In genomic region chr6:112382990-112383685, GRCm38 (mm10) we compare ENCODE assay signal across 12 mouse cellular contexts. TPM values are rescaled to one million over a fixed set of nuclear protein-coding genes. Genes with fewer than 3 reads are reported as not detected.
DNase-seq lines count a peak whose midpoint lies in the region; ATAC-seq and TF ChIP-seq lines count a peak whose summit lies in the region.
"Had no signal": no experiment of that assay in that cellular context is flagged by ENCODE, and none has a peak within 500 bp of the region (broad histone marks: within the 10 kb centered on the region; RNA-seq: fewer than 3 reads in every experiment).

No protein-coding gene starts in this region.

- DNase-seq in lung, embryonic 14.5 days = peak; percentile 51
- DNase-seq in lung, postnatal 4 days = no peak
- DNase-seq in midbrain, embryonic 14.5 days = peak; percentile 9
- DNase-seq in layer of hippocampus, adult 18-20 months (ENCODE audit: low spot score in 2 of 2) = no peak
- DNase-seq in right cerebral cortex, adult 2 months (ENCODE audit: low spot score in 2 of 2) = no peak
- DNase-seq: heart, postnatal 36 days; kidney, adult 9 months; liver, postnatal 0 days; thymus, postnatal 4 days had no signal

- H3K27me3 ChIP-seq in lung, embryonic 14.5 days (ENCODE audit: insufficient read depth, low read length) = no peaks in the 10 kb centered on the region
- no peaks in the 10 kb centered on the region for H3K27me3 ChIP-seq in embryonic facial prominence, embryonic 13.5 days
- no peaks in the 10 kb centered on the region for H3K27me3 ChIP-seq in forebrain, embryonic 15.5 days
- no peaks in the 10 kb centered on the region for H3K27me3 ChIP-seq in midbrain, embryonic 14.5 days (ENCODE audit: control insufficient read depth, insufficient read depth, low read length)

- no peaks in the 10 kb centered on the region for H3K36me3 ChIP-seq in lung, embryonic 14.5 days (ENCODE audit: insufficient read depth)
- no peaks in the 10 kb centered on the region for H3K36me3 ChIP-seq in embryonic facial prominence, embryonic 13.5 days
- no peaks in the 10 kb centered on the region for H3K36me3 ChIP-seq in forebrain, embryonic 15.5 days
- H3K36me3 ChIP-seq in midbrain, embryonic 14.5 days (ENCODE audit: control insufficient read depth, insufficient read depth, low read length) = no peaks in the 10 kb centered on the region

- peaks cover 5% of the 10 kb centered on the region; the same call in 1 of the 2 replicates for H3K4me1 ChIP-seq in lung, embryonic 14.5 days (ENCODE audit: insufficient read depth)
- H3K4me1 ChIP-seq in embryonic facial prominence, embryonic 13.5 days = peaks cover 8% of the 10 kb centered on the region; the same call in 1 of the 2 replicates
- no peaks in the 10 kb centered on the region for H3K4me1 ChIP-seq in forebrain, embryonic 15.5 days
- no peaks in the 10 kb centered on the region for H3K4me1 ChIP-seq in midbrain, embryonic 14.5 days (ENCODE audit: control insufficient read depth, insufficient read depth, low read length)

- no peak for TF ChIP-seq CTCF in lung, embryonic 14.5 days (IDR thresholded peaks at IDR 0.05; ENCODE audit: low read depth)

- no peaks in the 10 kb centered on the region for H3K9me3 ChIP-seq in lung, embryonic 14.5 days (ENCODE audit: low read depth, low read length)
- no peaks in the 10 kb centered on the region for H3K9me3 ChIP-seq in embryonic facial prominence, embryonic 13.5 days
- H3K9me3 ChIP-seq in forebrain, embryonic 15.5 days = no peaks in the 10 kb centered on the region
- no peaks in the 10 kb centered on the region for H3K9me3 ChIP-seq in midbrain, embryonic 14.5 days (ENCODE audit: control insufficient read depth, low read length)

- no peak overlapping the region for H3K4me3 ChIP-seq in lung, embryonic 14.5 days (ENCODE audit: low read depth, low read length)
- H3K4me3 ChIP-seq in embryonic facial prominence, embryonic 13.5 days = no peak overlapping the region
- no peak overlapping the region for H3K4me3 ChIP-seq in forebrain, embryonic 15.5 days
- no peak overlapping the region for H3K4me3 ChIP-seq in midbrain, embryonic 14.5 days (replicated peaks; ENCODE audit: low read depth, low read length)

- peak; percentile 79 for ATAC-seq in lung, embryonic 14.5 days (ENCODE audit: insufficient read depth)
- ATAC-seq in embryonic facial prominence, embryonic 13.5 days (ENCODE audit: insufficient number of reproducible peaks, insufficient read depth, low FRiP score, low TSS enrichment, low read depth) = peak; percentile 48; the same call in 1 of the 2 replicates
- peak; percentile 65 for ATAC-seq in forebrain, embryonic 15.5 days (replicated peaks)
- peak; percentile 51; the same call in 1 of the 2 replicates for ATAC-seq in midbrain, embryonic 14.5 days (ENCODE audit: low FRiP score, low TSS enrichment)
- ATAC-seq: liver, postnatal 0 days had no signal

- H3K4me2 ChIP-seq in lung, embryonic 14.5 days = no peak overlapping the region
- H3K4me2 ChIP-seq in embryonic facial prominence, embryonic 13.5 days = no peak overlapping the region
- no peak overlapping the region for H3K4me2 ChIP-seq in forebrain, embryonic 15.5 days (replicated peaks)
- no peak overlapping the region for H3K4me2 ChIP-seq in midbrain, embryonic 14.5 days (ENCODE audit: low read length)

- 53% methylated on average over 8 of the region's 8 CpGs for WGBS in lung, embryonic 14.5 days
- 80% methylated on average over 8 of the region's 8 CpGs for WGBS in embryonic facial prominence, embryonic 13.5 days
- WGBS in forebrain, embryonic 15.5 days = 69% methylated on average over 8 of the region's 8 CpGs
- WGBS in midbrain, embryonic 14.5 days = 70% methylated on average over 8 of the region's 8 CpGs

- no peak overlapping the region for H3K9ac ChIP-seq in lung, embryonic 14.5 days
- no peak overlapping the region for H3K9ac ChIP-seq in embryonic facial prominence, embryonic 13.5 days
- H3K9ac ChIP-seq in forebrain, embryonic 15.5 days (replicated peaks) = no peak overlapping the region
- no peak overlapping the region for H3K9ac ChIP-seq in midbrain, embryonic 14.5 days (replicated peaks; ENCODE audit: low read length)
- H3K9ac ChIP-seq: liver, postnatal 0 days had no signal

- no peak overlapping the region for H3K27ac ChIP-seq in lung, embryonic 14.5 days (ENCODE audit: low read depth)
- H3K27ac ChIP-seq in embryonic facial prominence, embryonic 13.5 days = no peak overlapping the region
- H3K27ac ChIP-seq in forebrain, embryonic 15.5 days (replicated peaks) = no peak overlapping the region
- no peak overlapping the region for H3K27ac ChIP-seq in midbrain, embryonic 14.5 days (replicated peaks; ENCODE audit: low read depth, low read length)

RNA-seq across cellular contexts. Expression of gene Ssu2, which starts 4.7 kb away (rescaled TPM):
- 2.4 and 2.8 TPM in 2 replicates for polyA plus RNA-seq in lung, embryonic 14.5 days (2014; fragmentation: Nextera tagmentation; extraction: Ambion mirVana)
- polyA plus RNA-seq in embryonic facial prominence, embryonic 13.5 days (2015; fragmentation: Nextera tagmentation; extraction: Ambion mirVana) = 2.0 and 2.1 TPM in 2 replicates
- polyA plus RNA-seq in forebrain, embryonic 15.5 days (2015; fragmentation: Nextera tagmentation; extraction: Ambion mirVana) = 0.13 TPM in 1 of 2 replicates, not detected in the other
- polyA plus RNA-seq in midbrain, embryonic 14.5 days (2014; fragmentation: Nextera tagmentation; extraction: Ambion mirVana) = not detected in 2 replicates
- under 1 TPM in 1 of 2 experiments, not detected in 1; 0.46 TPM for total RNA-seq in layer of hippocampus, adult 18-20 months (2021)
- total RNA-seq: monocyte, adult 5-6 weeks had no signal
- polyA plus RNA-seq: liver, postnatal 0 days had no signal

Comparison
In these comparisons a context has a peak if more than half of its experiments do, and no peak if none do; other contexts are left out.
1. DNase-seq: peak in lung, embryonic 14.5 days (single experiment) and midbrain, embryonic 14.5 days (single experiment); none in lung, postnatal 4 days (0 of 2), layer of hippocampus, adult 18-20 months (0 of 2) and right cerebral cortex, adult 2 months (0 of 2).
2. Peak in every context shown above with its lines, with median percentiles within 50 percentile points of each other: ATAC-seq.